Mouse (Mus musculus) kidney, adult 2 months (tissue): ENCODE results near the gene Commd4.

Experiments used
- CTCF ChIP-seq: fragments of 200-500 bp; conservative IDR thresholded peaks from 2 replicates; pipeline ENCODE4 v1.5.1; 2011; ENCODE audit warnings: low read depth, mild to moderate bottlenecking, control low read depth, low read length, moderate library complexity, mixed read lengths; ENCODE audit not compliant: insufficient read depth, insufficient read length
- POLR2A ChIP-seq: fragments of 200-500 bp; IDR thresholded peaks from one replicate; pipeline ENCODE4 v1.6.1; 2011; ENCODE audit warnings: low read depth, low read length, control low read depth

- no peak for TF ChIP-seq POLR2A
- no peak for TF ChIP-seq CTCF
These were observed 20.9 kb downstream of the Commd4 start for GRCm38 (mm10) chr9:57137246-57137645.
